Mouse (Mus musculus) mesoderm, embryonic 11.5 days (tissue): Measurements from ENCODE around the gene Jph4.

Experiments
- DNase-seq: peaks from one replicate; pipeline ENCODE4 v3.0.0-alpha.2; 2012; ENCODE audit warnings: low read depth, low spot score

Gene Jph4

DNA sequence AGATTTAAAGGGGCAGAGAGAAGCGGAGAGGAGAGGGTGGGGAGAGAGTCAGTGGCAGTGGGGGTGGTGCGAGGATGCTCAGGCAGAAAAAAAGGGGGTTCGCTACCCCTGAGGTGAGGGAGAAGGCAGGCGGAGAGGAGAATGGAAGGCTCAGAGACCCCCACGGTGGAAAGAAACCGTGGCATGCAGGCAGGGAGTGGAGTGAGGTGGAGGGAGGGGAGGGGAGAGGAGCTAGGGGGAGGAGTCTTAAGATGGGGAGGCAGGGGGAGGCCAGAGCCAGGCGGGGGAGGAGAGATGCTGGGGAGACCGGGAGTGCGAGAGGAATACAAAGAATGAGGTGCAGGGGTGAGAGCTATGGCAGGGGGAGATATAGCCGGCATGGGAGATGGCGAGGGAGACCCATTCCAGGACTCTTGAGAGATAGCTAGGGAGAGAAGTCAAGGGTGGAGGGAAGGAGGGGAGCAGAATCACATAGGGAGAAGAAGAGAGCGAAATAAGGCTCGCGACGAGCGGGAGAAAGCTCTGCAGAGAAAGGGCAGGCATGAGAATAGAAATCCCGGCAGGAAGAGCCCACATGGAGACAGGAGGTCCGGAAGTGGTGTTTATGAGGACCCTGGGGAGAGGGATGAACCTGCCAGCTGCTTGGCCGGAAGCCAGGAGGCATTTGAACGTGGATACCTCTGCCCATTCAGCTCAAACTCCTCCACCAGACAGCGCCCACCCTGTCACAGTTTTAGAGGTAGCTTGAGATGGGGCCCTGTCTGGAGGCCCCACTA is at the start of gene Jph4:
Jph4 (minus strand) TSS at position 511 of the 776 bp plus-strand sequence.
- DNase-seq: no peak

DNA sequence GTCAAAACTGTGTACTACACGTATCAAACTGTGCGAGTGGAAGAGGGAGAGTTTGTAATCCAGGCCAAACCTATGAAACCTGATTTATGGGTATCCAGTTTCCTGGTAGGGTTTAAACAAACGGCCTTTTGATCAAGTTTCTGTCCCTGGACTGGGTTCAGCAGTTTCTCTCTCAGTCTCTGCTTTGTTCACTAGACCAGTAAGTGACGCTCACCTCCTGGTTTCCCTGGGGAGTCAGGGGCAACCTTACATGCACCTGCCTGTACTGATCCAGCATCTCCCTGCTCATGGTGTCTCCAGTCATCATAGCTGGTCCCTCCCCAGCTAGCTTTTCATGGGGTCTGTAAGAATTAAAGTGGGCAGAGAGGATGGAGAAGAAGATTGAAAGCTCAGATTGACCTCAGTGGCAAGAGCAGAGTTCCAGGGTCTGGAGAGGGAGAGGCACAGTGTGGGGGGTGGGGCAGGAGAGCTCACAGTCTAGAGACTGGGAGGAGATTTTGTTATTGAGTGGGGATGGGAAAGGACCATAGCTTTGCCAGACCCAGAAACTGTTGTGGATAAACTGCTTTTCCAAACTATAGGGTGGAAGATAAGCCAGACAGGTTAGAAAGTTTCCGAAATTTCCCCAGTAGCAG is 47.6 kb upstream of the Jph4 start:
- DNase-seq: no peak

DNA sequence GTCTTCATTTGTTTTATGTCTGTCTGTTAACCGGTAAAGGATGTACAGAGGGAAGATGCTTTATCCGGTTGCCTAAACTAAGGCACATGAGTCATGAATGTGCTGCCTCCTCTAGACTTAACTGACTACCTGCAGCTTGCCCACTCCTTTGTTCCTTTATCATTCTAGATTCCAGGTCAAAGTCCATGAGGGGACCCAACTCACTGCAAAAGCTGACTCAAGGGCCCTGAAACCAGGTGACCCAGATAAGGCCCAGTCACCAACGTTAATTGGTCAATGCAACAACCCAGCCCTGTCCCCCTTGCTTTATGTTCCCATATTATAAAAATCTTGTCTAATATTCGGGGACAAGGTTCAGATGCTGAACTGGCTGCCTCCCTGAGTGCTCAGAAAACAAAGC is 45.4 kb upstream of the Jph4 start:
- DNase-seq: no peak

DNA sequence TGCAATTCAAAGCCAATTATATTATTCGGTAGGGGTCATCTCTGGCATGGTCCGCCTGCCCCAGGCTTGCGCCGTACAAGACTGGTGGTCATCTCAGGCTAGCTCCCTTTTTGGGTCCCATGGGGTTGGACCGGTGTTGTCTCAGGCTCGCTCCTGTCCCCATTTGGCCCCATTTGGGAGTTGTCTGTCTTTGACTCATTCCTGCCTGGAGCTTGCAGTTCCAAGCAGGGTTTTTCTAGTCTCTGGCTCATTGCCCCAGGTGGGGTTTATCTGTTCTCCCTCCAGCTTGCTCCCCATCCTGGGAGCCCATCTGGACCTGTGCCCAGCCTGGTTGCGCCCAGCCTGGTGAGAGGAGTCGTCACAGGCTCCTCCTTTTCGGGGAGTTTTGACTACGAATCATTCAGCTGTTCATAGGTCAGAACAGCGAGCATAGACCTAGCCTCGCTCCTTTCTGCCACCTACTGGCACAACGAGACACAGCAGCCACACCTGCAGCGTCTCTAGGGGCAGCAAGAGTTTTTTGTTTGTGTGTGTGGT is 44.4 kb upstream of the Jph4 start:
- DNase-seq: peak; percentile 74

DNA sequence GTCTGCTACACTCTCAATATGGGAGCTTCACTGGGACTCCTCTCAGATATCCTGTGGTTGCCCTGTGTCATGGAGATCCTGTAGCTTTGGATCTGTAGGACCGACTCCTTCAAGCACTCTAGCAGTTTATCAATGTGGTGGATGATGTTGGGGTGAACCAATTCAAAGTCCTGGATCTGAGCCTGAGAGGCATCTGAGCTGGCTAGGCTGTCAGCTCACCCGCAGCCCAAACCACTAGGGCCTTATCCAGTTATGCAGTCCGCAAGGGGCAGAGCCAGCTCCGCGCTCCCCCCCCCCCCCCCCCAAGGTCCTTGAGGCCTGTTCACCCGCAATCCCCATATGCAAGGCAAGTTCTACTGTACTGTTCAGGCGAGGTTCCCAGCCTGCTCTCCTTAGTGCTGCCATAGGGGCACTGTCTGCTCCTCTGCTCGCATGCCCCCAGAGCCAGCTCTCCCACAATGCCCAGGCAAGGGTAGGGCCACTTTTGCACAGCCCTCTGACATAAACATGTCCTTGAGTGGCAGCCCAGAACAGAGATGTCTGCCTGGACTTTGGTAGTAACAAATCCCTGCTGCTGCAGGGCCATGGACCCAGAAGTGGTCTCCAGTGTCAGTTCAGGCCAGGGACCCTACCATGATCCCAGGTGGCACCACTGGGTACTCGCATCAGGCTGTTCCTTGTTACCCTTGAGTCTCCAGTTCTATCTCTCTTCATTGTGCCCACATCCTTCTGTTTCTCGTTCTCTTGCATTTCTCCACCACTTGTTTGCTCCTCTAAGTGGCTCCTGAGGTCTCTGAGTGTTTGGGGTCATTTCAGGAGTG is 43.7 kb upstream of the Jph4 start:
- DNase-seq: no peak

DNA sequence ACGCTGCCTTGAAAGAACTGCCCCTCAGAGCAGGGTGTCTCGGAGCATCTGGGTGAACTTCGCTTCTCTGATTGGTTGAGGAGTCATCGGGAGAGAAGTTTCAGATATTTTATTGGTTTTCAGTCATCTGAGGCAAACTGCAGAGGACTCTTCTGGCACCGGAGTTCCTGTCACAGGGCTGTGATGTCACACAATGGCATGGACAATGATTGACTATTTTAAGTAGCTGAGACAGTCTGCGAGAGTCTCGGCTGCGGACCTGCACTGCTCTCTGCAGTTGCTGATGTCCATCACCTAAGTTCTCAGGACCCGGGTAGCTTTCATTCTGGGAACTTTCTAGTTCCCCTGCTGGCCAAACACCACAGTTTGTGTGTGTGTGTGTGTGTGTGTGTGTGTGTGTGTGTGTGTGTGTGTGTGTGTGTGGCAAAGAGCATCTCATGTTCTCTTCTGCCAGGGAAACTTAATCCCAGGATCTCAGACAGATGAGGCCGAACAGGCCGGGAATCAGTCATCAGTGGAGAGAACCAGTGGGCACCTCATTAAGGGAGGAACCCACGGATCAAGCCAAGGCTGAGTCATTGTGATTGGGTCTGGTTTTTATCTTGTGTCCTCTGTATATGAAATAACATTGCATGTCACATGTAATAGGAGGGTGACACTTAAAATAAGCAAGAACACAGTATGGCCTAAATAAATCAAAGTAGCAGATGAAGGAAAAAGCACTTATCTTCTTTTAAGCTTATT is 40.8 kb upstream of the Jph4 start:
- DNase-seq: peak; percentile 17

DNA sequence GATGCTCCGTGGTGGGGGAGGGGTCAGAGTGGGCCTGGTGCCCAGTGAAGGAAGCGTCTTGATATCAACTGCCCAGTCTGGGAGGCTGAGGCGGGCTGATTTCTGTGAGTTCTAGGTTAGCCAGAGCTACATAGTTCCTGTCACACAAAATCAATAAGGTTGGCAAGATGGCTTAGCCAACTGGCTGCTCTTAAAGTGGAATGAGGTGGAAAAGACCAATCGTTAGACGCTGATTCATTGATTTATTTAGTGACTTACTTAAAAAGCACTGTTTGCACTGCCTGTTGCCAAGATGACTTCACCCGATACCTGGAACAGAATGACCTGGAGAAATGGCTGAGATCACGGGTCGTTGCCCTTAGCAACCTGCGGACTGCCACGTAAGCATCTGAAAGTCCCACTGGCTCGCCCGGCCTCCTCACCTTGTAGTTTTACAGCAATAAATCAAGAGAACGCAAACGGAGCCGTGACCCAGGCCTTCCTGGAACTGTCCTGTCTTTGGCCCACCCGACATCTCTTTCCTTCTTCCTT is 36.3 kb upstream of the Jph4 start:
- no peak for DNase-seq

DNA sequence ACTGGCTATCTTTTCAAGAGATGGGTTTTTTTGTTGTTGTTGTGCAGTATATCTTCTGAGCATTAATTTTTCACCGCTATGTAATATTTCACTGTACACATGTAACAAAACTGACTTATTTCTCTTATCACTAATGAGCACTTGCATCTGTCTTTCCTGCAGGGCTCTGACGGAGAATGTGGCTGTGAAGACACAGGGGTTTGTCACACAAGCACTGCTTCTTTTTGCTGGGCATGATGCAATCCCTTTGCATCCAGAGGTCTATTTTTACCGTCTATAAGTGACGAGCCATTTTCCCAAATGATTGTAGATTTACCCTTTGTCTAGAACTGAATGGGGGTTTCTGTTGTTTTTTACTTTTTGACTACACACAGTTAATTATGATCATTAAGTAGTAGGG is 35.4 kb upstream of the Jph4 start:
- DNase-seq: no peak

DNA sequence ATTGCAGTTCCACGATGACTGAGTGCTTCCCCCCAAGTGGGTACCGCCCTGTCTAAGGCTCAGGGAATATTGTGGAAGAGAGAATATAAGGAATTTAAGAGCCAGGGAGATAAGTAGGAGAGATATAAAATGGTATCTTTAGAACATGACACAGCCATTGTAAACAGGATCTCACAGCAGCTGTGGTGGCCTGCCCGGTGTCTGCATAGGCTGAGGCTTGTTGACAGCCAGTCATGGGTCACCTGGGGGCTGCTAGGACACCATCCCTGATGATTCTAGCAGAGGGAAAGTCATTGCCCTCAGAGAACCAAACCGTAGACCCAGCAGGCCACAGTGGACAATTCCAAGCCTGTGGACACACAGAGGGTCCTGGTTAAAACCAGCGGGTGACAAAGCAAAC is 34.2 kb upstream of the Jph4 start:
- no peak for DNase-seq

DNA sequence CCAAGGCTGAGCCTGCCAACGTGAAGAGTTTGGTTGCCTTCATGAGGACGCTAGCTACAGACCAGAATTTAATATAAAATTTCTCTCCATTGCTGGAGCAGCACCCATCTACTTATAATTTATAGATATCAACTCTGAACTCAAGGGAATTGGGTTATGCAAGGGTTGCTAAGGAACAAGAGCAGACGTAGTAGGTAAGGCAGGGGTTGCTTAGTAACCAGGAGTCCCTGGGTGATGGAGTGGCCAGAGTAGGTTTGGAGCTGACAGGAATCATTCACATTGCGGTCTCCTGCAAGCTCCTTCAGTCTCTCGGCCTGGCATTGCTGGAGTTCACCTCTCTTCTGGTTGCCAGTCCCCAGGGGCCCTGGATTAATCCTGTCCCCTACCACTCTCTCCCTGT is 32.3 kb upstream of the Jph4 start:
- DNase-seq: no peak

DNA sequence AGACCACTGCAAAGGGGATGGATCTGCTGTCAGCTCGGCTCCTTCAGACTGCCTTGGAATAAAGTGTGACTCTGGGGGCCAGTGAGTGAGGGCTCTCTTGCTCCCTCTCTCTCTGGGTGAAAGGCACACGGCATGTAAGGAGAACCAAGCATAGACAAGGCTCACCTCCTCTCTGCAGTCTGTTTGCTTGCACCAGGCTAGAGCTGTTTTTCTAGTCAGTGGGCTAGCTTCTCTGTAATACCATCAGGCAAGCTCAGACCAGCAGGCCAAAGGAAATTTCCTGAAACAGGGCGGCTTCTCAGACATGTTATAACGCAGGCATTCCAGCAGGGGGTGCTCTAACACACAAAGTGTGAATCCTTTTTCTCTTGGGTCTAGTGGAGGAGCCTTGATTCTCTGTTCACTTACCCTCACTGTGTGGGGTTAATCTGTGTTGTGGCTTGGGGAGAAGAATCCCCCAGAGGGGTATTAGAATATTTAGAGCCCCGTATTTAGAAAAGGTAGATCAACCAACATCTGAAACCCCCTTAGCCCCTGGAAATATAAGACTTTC is 31.7 kb upstream of the Jph4 start:
- DNase-seq: peak; percentile 65

DNA sequence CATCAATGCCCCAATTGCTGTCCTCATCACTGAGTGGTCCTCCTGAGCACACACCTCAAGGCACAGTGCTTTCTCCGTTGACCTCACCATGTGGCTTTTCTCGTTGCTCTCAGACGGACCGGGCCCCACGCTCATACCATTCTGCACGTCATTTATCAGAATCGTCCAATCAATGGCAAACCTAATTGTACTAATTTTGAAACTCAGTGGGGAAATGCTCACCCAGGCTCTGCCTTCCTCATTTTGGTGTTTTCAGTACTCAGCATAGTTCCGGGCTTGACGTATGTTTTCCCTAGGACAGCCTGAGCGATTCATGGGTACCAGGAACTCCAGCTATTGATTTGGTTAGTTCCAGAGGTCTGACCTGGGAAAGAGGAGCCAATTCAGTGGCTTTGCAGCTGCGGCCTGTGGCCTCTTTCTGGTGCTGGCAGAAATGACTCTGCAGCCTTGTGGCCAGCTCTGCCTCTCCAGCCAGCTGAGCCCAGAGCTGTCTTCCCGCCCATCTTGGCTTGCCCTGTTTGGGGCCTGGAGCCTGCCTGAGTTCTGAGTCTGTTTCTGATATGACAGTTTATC is 30.2 kb upstream of the Jph4 start:
- no peak for DNase-seq

DNA sequence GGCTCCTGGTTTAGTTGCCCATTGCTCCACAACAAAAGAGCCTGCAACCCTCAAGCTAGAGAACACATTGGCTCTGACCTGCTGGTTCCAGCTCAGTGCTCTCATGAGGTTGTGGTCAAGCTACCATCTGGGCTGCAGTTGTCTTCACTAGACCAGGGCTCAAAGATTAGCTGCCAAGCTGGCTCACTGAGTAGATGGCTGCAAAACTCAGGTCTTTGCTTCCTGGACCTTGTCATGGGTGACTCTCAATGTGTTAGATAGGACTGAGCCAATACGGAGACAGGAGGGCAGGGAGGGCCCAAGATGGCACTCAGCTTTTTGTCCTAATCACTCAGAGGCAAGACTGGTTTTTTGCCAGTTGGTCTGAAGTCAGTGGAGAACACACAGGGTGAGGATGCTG is 29.6 kb upstream of the Jph4 start:
- no peak for DNase-seq

DNA sequence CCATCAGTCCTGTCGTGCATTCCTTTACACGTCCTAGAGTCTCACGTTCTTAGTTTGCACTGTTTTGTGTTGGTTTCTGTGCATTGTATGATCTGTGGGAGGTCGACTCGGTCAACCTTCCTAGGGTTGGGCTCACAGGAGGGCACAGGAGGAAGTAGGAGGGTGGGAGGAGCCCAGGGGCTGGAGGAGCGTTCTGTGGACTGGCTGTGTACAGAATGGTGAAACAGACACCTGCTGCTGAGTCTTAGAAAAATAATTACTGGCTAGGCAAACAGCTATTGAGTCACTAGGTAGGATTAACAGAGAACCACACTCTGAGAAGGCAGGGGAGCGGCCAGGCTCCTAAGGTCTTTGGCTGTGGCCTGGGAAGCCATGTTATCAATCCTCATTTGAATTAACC is 22.6 kb upstream of the Jph4 start:
- no peak for DNase-seq

DNA sequence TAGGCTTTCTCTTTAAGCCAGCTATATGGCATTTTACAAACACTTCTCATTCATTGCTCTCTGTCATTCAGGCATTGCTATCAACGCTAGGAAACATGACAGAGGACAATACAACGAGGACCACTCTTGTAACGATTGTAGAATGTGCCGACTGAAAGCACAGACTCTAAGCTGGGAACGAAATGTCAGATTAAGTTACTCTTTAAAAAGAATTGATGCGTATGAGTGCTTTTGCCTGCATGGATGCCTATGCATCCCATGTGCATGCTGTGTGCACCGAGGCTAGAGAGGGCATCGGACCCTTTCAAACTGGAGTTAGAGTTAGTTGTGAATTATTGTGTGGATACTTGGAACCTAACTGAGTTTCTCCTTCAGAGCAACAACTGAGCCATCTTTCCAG is 18.9 kb upstream of the Jph4 start:
- no peak for DNase-seq

DNA sequence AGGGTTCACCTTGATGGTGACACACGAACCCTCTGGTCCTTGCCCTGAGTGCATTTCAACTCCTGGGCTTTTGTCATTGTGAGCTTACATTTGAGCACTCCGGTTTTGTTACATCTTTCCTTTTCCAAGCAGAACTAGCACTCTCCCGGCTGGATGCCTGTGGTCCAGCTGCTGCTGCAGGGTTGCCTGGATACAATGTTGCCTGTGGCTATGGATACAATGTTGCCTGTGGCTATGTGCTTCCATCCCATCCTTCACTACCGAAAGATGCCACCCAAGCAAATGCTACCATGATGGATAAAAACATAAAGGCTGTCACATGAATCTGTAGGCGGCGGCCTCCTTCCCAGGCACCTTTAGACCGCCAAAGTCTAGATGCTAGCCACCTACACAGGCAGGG is 9.8 kb upstream of the Jph4 start:
- no peak for DNase-seq

DNA sequence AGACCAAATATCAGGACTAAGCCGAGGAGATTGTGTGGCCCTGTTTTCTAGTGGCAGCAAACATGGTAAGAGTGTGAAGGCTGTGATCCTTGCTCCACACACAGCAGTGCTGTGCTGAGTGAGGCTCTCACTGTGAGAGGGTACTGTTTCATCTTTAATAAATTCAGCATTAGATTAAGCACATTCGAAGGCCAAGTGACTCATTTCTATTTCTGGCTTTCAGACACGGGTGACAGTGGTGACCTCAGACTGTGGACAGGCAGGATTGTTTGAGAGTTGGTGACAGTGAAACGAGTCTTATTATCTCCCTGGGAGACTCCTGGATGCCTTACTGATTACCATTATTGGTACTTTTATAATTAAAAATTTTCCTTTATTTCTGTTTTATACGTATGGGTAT is 9.0 kb upstream of the Jph4 start:
- DNase-seq: no peak

DNA sequence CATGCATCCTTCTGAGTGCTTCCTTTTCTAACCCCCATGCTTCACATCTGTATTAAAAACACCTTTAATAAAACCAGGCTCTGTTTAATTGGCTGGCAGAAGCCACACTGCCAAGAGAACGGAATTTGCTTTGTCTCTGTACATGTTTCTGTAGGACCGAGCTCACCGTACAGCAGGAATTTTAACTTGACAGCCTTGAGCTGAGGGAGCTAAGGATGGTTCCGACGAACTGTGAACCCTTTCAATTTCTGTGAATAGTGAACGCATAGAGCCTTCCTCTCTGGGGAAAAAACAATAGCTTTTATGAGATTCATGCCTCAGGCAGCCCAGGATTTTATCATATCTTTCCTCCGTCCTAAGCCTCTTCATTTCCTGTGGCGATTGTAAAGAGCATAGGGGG is 5.6 kb upstream of the Jph4 start:
- DNase-seq: no peak

DNA sequence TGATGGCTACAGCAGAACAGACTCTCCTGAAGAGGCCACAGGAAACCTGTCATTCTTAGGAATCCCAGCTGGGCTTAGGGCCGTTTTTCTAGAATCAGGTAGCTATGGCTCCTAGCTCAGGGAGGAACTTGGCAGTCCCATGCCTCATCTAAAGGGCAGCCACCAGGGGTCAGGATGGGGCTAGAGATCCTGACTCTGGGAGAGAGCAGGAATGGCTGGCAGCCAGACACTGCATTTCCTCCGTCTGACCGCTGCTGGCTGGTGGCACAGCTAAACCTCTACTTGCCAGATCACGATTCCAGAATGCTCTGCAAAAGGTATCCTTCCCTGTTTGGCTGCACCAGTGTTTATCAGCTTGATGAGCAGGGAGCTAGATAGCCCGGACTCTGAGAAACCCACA is 5.2 kb upstream of the Jph4 start:
- DNase-seq: peak; percentile 85

DNA sequence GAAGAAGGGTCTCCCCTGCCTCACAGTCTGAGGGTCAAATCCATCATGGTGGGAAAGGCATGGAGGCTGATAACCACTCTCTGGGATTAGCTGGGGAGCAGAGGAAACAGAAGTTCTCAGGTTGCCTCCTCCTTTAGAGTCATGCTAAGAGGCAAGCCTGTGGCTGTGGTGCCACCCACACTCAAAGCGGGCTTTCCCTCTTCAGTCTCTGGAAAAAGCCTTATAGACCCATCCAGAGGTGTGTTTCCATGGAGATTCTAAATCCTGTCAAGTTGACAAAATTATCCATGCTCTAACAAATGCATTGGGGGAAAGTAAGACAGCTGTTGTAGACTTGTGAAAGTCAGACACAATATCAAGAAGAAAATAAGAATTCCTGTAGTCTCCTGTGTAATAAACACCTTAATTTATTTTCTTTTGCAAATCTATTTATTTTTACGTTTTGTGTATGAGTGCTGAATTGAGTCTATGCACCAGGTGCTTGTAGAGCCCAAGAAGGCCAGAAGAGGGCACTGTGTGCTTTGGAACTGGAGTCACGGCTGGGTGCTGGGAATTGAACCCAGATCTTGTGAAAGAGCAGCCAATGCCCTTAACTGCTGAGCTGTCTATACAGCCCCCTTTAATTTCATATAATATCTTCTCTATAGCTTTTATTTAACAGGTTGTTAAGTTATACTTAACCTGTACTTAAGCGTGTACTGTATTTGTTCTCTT is 2.8 kb upstream of the Jph4 start:
- DNase-seq: no peak
